Comparison of ENCODE assay signal across 18 mouse cellular contexts in genomic region chr5:32071314-32071713, GRCm38 (mm10).
DNase-seq lines count a peak whose midpoint lies in the region; ATAC-seq and TF ChIP-seq lines count a peak whose summit lies in the region.
"Had no signal": no experiment of that assay in that cellular context is flagged by ENCODE, and none has a peak within 500 bp of the region (broad histone marks: within the 10 kb centered on the region; RNA-seq: fewer than 3 reads in every experiment).

No protein-coding gene starts in this region.

- no peak overlapping the region for H3K9ac ChIP-seq in heart, adult 2 months (ENCODE audit: low read depth, low read length)
- no peak overlapping the region for H3K9ac ChIP-seq in stomach, embryonic 15.5 days
- H3K9ac ChIP-seq: midbrain, embryonic 15.5 days had no signal

- intact Hi-C loops in heart, adult 2 months (cut with DNase I): no loop called here
- intact Hi-C loops in heart, postnatal 10 days (cut with DNase I): no loop called here
- intact Hi-C loops in left cerebral cortex, adult 2 months (cut with DNase I): no loop called here

- H3K9me3 ChIP-seq in stomach, embryonic 15.5 days: no peaks in the 10 kb centered on the region
- H3K9me3 ChIP-seq: G1E; midbrain, embryonic 15.5 days had no signal

- peaks cover 6% of the 10 kb centered on the region for H3K4me1 ChIP-seq in heart, adult 2 months (ENCODE audit: control insufficient read depth, insufficient read depth, low read length)
- H3K4me1 ChIP-seq in stomach, embryonic 15.5 days: peaks cover 14% of the 10 kb centered on the region; the same call in 1 of the 2 replicates
- H3K4me1 ChIP-seq: midbrain, embryonic 15.5 days had no signal

- no peak overlapping the region for H3K4me3 ChIP-seq in heart, adult 2 months
- H3K4me3 ChIP-seq in left cerebral cortex, adult 2 months: no peak overlapping the region
- no peak overlapping the region for H3K4me3 ChIP-seq in stomach, embryonic 15.5 days (replicated peaks)
- H3K4me3 ChIP-seq: midbrain, embryonic 15.5 days had no signal

- H3K36me3 ChIP-seq in heart, adult 2 months (ENCODE audit: control insufficient read depth, insufficient read depth, low read length): no peaks in the 10 kb centered on the region
- H3K36me3 ChIP-seq in stomach, embryonic 15.5 days: no peaks in the 10 kb centered on the region
- H3K36me3 ChIP-seq: midbrain, embryonic 15.5 days had no signal

- no peak for DNase-seq in heart, adult 2 months
- DNase-seq in heart, postnatal 10 days: no peak
- DNase-seq in left cerebral cortex, adult 2 months (ENCODE audit: extremely low spot score in 1 of 2, low spot score in 2 of 2): no peak
- DNase-seq in left cerebral cortex, adult 9 months (ENCODE audit: low spot score in 2 of 2): no peak
- DNase-seq in forelimb bud, embryonic 11.5 days (ENCODE audit: low read depth, low spot score): peak; percentile 26
- DNase-seq in left cerebral cortex, adult 11 months (ENCODE audit: low spot score): no peak
- DNase-seq in embryo, embryonic 9.5 days (ENCODE audit: extremely low spot score): no peak
- DNase-seq: adrenal gland, adult 8-10 months; cerebellum, adult 9-11 months; embryo, embryonic 11 days; kidney, postnatal 14 days; lung, adult 2 months; spleen, adult 18-20 months; thymus, adult 2 months had no signal

- 0 out of 2 replicates have a peak, but pooled peaks have one; percentile 3 for TF ChIP-seq CTCF in heart, adult 2 months (IDR thresholded peaks at IDR 0.05)
- TF ChIP-seq CTCF in left cerebral cortex, adult 2 months (IDR thresholded peaks at IDR 0.05): peak; percentile 27

- ATAC-seq in stomach, embryonic 15.5 days (ENCODE audit: insufficient read depth, low FRiP score, low read depth): no peak
- ATAC-seq: inflammation-experienced regulatory T-cells, adult 6 months; midbrain, embryonic 15.5 days had no signal

- no peak overlapping the region for H3K4me2 ChIP-seq in stomach, embryonic 15.5 days
- H3K4me2 ChIP-seq: midbrain, embryonic 15.5 days had no signal

- WGBS in heart, adult 2 months: 91% methylated on average over 4 of the region's 4 CpGs
- WGBS in stomach, embryonic 15.5 days: 70% methylated on average over 4 of the region's 4 CpGs

- no peaks in the 10 kb centered on the region for H3K79me2 ChIP-seq in heart, adult 2 months (replicated peaks; ENCODE audit: control insufficient read depth, insufficient read depth, low read length)

- no peak for TF ChIP-seq EP300 in heart, adult 2 months (IDR thresholded peaks at IDR 0.05; ENCODE audit: insufficient read depth, low read depth, low read length)

- no peak for TF ChIP-seq POLR2A in heart, adult 2 months (IDR thresholded peaks at IDR 0.05; ENCODE audit: insufficient read depth, low read depth, low read length)

- no peaks in the 10 kb centered on the region for H3K27me3 ChIP-seq in heart, adult 2 months (ENCODE audit: control insufficient read depth, insufficient read depth, low read length)
- H3K27me3 ChIP-seq in stomach, embryonic 15.5 days (replicated peaks): no peaks in the 10 kb centered on the region
- H3K27me3 ChIP-seq: midbrain, embryonic 15.5 days had no signal

- H3K27ac ChIP-seq in heart, adult 2 months: no peak overlapping the region
- no peak overlapping the region for H3K27ac ChIP-seq in left cerebral cortex, adult 2 months
- peak overlapping the region; percentile 36; the same call in 1 of the 2 replicates for H3K27ac ChIP-seq in stomach, embryonic 15.5 days
- H3K27ac ChIP-seq: midbrain, embryonic 15.5 days had no signal
